Mouse (Mus musculus) CD4-positive, CD25-positive, alpha-beta regulatory T cell, adult 2 months (primary cell): ENCODE data around the gene Josd2.
A peak's percentile ranks its signal among the peaks of the same experiment; 100 is the strongest.

Source experiments
- DNase-seq: peaks from one replicate; pipeline ENCODE4 v3.0.0-alpha.2; 2012; ENCODE audit warnings: low read depth, low spot score

The Josd2 gene

GRCm38 (mm10) chr7:44446070-44446855 is 21.5 kb upstream of the Josd2 start:
- no peak for DNase-seq

- no peak for DNase-seq
Measured at GRCm38 (mm10) chr7:44453256-44453655, 14.5 kb upstream of the Josd2 start.

- no peak for DNase-seq
Measured at GRCm38 (mm10) chr7:44456302-44456701, 11.5 kb upstream of the Josd2 start.

DNA sequence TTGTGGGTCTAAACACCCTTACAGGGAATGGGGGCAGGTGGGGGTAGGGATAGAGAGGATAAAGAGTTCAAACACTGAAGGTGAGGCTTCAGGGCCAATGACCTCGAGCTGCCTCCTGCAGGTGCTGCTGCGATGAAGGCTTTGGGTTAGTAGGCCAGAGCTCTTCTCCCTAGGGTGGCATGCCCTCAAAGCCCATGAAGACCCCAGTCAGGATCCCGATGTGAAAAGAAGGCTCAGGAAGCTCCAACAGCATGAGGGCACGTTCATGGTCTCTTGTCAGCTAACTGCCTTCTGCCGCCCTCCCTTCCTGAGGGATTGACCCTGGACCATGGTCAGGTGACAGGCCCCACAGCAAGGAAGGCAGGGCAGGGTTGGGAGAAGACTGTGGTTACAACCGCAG is 7.7 kb upstream of the Josd2 start:
- no peak for DNase-seq

DNA sequence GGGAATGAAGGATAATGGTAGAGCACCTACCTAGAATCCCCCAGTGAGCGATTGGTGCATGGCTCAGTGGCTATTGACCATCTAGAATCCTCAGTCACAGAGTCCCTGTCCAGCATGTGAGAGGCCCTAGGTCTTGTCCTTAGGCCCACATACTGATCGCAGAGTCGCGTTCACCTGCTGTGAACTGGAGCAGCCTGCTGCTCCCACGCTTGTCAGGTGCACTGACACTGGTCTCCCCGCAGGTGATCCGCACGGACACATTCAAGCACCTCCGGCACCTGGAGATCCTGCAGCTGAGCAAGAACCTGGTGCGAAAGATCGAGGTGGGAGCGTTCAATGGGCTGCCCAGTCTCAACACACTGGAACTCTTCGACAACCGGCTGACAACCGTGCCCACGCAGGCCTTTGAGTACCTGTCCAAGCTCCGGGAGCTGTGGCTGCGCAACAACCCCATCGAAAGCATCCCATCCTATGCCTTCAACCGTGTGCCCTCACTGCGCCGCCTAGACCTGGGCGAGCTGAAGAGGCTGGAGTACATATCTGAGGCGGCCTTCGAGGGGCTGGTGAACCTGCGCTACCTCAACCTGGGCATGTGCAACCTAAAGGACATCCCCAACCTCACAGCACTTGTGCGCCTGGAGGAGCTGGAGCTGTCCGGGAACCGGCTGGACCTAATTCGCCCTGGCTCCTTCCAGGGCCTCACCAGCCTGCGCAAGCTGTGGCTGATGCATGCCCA is 6.8 kb upstream of the Josd2 start:
- DNase-seq = no peak

GRCm38 (mm10) chr7:44461503-44462217 is 6.1 kb upstream of the Josd2 start:
- no peak for DNase-seq

- DNase-seq = peak; percentile 46
Measured at GRCm38 (mm10) chr7:44462218-44463055, 5.3 kb upstream of the Josd2 start.

- DNase-seq = no peak
Measured at GRCm38 (mm10) chr7:44463056-44463425, 4.7 kb upstream of the Josd2 start.

- DNase-seq = no peak
Measured at GRCm38 (mm10) chr7:44463556-44464225, 4.1 kb upstream of the Josd2 start.

DNA sequence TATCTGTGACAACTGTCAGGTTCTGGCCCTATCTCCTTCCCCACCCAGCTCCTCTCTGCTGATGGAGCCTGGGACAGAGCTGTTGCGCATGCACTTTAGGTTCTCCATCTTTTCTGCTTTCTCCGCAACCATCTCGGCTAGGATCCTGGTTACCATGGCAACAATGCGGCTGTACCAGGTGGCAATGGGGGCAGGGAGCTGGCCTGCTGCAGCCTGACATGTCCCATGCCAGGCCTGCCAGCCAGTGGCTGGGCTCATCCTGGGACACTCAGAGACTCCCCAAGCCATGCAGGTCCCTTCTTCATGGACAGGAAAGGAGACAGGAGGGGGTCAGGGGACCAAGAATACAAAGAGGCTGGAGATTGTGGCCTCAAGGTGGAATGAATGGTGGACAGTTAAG is 3.3 kb upstream of the Josd2 start:
- no peak for DNase-seq

DNA sequence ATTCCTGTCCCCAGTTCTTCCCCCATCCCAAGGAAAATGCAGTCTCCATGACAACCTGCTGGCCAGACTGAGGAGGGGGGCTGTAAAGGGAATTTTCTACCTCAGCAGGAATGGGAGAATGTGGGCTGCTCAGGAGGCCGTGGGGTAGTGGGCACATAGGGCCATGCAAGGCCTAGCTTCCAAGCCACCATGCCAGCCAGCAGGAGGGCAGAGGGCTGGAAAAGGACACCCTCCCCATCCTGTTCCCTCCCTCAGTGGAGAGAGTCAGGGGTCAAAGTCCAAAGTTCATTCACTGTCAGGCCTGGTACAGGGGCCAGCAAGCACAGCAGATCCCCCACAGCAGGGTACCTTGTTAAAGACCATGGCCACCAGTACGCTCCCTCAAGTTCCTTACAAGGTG is 2.7 kb upstream of the Josd2 start, which contains the start of gene Aspdh:
Aspdh (plus strand) TSS at position 281 of the 400 bp plus-strand sequence.
- no peak for DNase-seq

DNA sequence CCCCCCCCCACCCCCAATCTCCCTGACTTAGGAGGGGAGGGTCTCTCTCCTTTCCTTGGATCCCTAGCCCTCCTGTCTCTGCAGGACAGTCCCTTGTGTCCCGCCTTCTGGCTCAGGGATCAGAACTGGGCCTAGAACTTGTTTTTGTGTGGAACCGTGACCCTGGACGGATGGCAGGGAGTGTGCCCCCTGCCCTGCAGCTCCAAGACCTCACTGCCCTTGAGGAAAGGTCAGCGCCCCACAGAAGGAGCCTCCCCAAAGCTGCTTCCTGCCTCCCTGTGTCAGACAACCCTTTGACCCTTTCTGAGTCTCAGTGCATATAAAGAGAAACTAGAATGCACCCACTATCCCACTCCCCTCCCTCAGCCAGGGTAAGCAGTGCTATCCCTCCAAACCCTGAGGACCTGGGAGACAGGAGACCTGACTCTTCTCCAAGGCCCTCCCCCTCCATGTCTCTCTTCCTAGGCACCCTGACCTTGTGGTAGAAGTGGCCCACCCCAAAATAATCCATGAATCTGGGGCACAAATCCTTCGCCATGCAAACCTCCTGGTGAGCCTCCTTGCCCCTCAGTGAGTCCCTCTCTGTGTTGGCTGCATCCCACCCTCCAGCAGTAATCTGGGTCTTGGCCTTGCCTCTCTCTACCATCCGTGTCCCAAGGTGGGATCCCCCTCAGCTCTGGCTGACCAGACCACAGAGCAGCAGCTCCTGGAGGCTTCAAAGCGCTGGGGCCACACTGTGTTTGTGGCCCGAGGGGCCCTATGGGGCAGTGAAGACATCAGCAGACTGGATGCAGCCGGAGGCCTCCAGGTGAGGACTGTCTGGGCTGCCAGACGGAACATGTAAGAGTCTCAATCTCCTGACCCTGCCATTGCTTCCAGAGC is 1.5 kb upstream of the Josd2 start:
- DNase-seq = no peak

DNA sequence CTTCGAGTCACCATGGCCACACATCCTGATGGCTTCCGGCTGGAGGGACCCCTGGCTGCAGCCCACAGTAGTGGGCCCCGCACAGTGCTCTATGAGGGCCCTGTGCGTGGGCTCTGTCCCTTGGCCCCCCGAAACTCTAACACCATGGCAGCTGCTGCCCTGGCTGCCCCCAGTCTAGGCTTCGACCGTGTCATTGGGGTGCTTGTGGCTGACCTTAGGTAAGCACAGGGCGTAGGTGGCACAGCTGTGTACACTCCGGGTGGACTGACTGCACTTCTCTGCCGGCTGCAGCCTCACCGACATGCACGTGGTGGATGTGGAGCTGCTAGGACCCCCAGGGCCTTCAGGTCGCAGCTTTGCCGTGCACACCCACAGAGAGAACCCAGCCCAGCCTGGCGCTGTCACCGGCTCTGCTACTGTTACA is 880 bp upstream of the Josd2 start:
- no peak for DNase-seq

GRCm38 (mm10) chr7:44468644-44469285 is 985 bp downstream of the Josd2 start:
- no peak for DNase-seq

DNA sequence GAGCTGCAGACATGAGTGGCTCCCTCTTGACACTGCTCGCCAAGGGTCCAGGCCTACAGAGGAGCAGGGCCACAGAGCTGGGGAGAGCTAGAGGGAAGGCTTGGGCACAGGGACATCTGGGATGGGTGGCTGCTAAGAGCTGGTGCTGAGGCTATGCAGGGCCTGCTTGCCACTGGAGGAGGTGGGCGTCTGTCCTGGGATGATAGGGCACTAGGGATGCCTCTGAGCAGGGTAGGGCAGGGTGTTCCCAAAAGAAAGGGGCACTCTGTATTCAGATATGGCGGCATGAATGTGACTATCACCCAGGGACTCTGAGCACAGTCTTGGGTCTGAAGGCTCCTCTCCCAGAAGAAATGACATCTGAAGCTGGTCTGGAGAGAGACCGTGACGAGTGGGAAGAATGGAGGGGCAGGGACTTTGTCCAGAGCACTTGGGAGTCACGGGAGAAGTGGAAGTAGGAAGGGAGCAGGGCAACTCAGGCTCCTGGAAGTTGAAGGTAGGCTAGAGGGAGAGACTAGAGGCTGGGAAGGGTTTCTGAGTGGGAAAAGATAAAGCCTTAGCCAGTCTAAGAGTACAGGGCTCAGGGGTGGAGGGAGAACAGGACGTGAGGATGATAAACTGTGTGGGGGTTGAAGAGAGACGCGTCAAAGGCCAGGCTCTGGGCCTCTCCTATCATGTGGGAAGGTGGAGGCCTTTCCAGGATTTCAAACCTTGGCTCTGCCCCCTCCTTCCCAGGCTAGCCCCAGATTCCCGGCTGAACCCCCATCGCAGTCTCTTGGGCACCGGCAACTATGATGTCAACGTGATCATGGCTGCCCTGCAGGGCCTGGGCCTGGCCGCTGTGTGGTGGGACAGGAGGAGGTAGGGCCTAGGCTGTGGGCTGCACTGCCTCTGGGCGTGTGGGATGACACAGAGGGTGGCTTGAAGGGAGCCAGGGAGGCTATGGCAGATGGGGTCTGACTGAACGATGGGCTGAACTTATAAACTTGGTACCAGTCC is 2.2 kb downstream of the Josd2 start:
- no peak for DNase-seq

- no peak for DNase-seq
Measured at GRCm38 (mm10) chr7:44470696-44471612, 3.2 kb downstream of the Josd2 start.
